Mouse (Mus musculus): ENCODE results near the gene Ppp4c. TPM values are rescaled to one million over a fixed set of nuclear protein-coding genes. Genes with fewer than 3 reads are reported as not detected.

Ppp4c gene
- polyA plus RNA-seq, 1 experiment from 2014 or later, result 374 TPM

GRCm38 (mm10) chr7:126777476-126777875 lies 14.8 kb downstream of the Ppp4c start:
- 44% methylated on average over 10 of the region's 10 CpGs for WGBS
- no peak overlapping the region for H3K27ac ChIP-seq (replicated peaks; ENCODE audit: low read depth, low read length)

GRCm38 (mm10) chr7:126776598-126777057 lies 15.7 kb downstream of the Ppp4c start, which contains the start of gene Ypel3:
Gene Ypel3 (plus strand): TSS chr7:126776955.
- Histone ChIP-seq H3K4me3 (ENCODE audit: low read depth, low read length) (peak within 1 kb of the TSS; percentile 67), H3K36me3 (replicated peaks; ENCODE audit: control insufficient read depth, insufficient read depth, low read depth, low read length) (no peaks in the 10 kb centered on the region), H3K27me3 (ENCODE audit: control insufficient read depth, insufficient read depth, low read length) (no peaks in the 10 kb centered on the region), H3K27ac (replicated peaks; ENCODE audit: low read depth, low read length) (peak within 1 kb of the TSS; percentile 78), H3K9me3 (replicated peaks; ENCODE audit: control insufficient read depth, low read length) (no peaks in the 10 kb centered on the region), H3K4me2 (ENCODE audit: low read depth, low read length) (peak within 1 kb of the TSS; percentile 90), H3K4me1 (ENCODE audit: control insufficient read depth, insufficient read depth, low read length) (peaks cover 7% of the 10 kb centered on the region), H3K9ac (replicated peaks; ENCODE audit: low read length) (peak within 1 kb of the TSS; percentile 75)
- ATAC-seq (replicated peaks; ENCODE audit: insufficient number of reproducible peaks, low FRiP score, low TSS enrichment, low read depth) (peak; percentile 76), DNase-seq (ENCODE audit: low spot score) (peak; percentile 94)
- WGBS, result under 1% methylated on average over 35 of the region's 37 CpGs

More at GRCm38 (mm10) chr7:126777476-126777875, 14.8 kb downstream of the Ppp4c start:
- Histone ChIP-seq H3K36me3 (replicated peaks; ENCODE audit: control insufficient read depth, insufficient read depth, low read depth, low read length) (no peaks in the 10 kb centered on the region), H3K4me2 (ENCODE audit: low read depth, low read length) (peak overlapping the region; percentile 90), H3K4me1 (ENCODE audit: control insufficient read depth, insufficient read depth, low read length) (peaks cover 7% of the 10 kb centered on the region), H3K9me3 (replicated peaks; ENCODE audit: control insufficient read depth, low read length) (no peaks in the 10 kb centered on the region), H3K27me3 (ENCODE audit: control insufficient read depth, insufficient read depth, low read length) (no peaks in the 10 kb centered on the region), H3K4me3 (ENCODE audit: low read depth, low read length) (peak overlapping the region; percentile 67), H3K9ac (replicated peaks; ENCODE audit: low read length) (peak overlapping the region; percentile 75)
- ATAC-seq (replicated peaks; ENCODE audit: insufficient number of reproducible peaks, low FRiP score, low TSS enrichment, low read depth), result no peak
- DNase-seq (ENCODE audit: low spot score), result no peak

- no peak for ATAC-seq (replicated peaks; ENCODE audit: insufficient number of reproducible peaks, low FRiP score, low TSS enrichment, low read depth)
- Histone ChIP-seq H3K9ac (replicated peaks; ENCODE audit: low read length) (no peak overlapping the region), H3K4me1 (ENCODE audit: control insufficient read depth, insufficient read depth, low read length) (peaks cover 4% of the 10 kb centered on the region)
Observed at GRCm38 (mm10) chr7:126775978-126776234, 16.4 kb downstream of the Ppp4c start.

GRCm38 (mm10) chr7:126775185-126775977 lies 16.9 kb downstream of the Ppp4c start:
- no peaks in the 10 kb centered on the region for H3K27me3 ChIP-seq (ENCODE audit: control insufficient read depth, insufficient read depth, low read length)
- no peaks in the 10 kb centered on the region for H3K9me3 ChIP-seq (replicated peaks; ENCODE audit: control insufficient read depth, low read length)
- no peak overlapping the region for H3K27ac ChIP-seq (replicated peaks; ENCODE audit: low read depth, low read length)
- ATAC-seq (replicated peaks; ENCODE audit: insufficient number of reproducible peaks, low FRiP score, low TSS enrichment, low read depth) (no peak), DNase-seq (ENCODE audit: low spot score) (no peak)
- 0 out of 2 replicates have a peak, but pooled peaks cover 3% of the 10 kb centered on the region for H3K36me3 ChIP-seq (replicated peaks; ENCODE audit: control insufficient read depth, insufficient read depth, low read depth, low read length)
- peaks cover 4% of the 10 kb centered on the region for H3K4me1 ChIP-seq (ENCODE audit: control insufficient read depth, insufficient read depth, low read length)
- H3K4me2 ChIP-seq (ENCODE audit: low read depth, low read length), result no peak overlapping the region
- no peak overlapping the region for H3K9ac ChIP-seq (replicated peaks; ENCODE audit: low read length)
- no peak overlapping the region for H3K4me3 ChIP-seq (ENCODE audit: low read depth, low read length)
- 82% methylated on average over 10 of the region's 10 CpGs for WGBS

More at GRCm38 (mm10) chr7:126775978-126776234, 16.4 kb downstream of the Ppp4c start:
- H3K27me3 ChIP-seq (ENCODE audit: control insufficient read depth, insufficient read depth, low read length), result no peaks in the 10 kb centered on the region
- no peak overlapping the region for H3K4me3 ChIP-seq (ENCODE audit: low read depth, low read length)
- 0 out of 2 replicates have a peak, but pooled peaks cover 3% of the 10 kb centered on the region for H3K36me3 ChIP-seq (replicated peaks; ENCODE audit: control insufficient read depth, insufficient read depth, low read depth, low read length)
- peak overlapping the region; percentile 78; the same call in 1 of the 2 replicates for H3K27ac ChIP-seq (replicated peaks; ENCODE audit: low read depth, low read length)
- H3K4me2 ChIP-seq (ENCODE audit: low read depth, low read length), result peak overlapping the region; percentile 90; the same call in 1 of the 2 replicates
- 62% methylated on average over 3 of the region's 3 CpGs for WGBS
- no peak for DNase-seq (ENCODE audit: low spot score)
- H3K9me3 ChIP-seq (replicated peaks; ENCODE audit: control insufficient read depth, low read length), result no peaks in the 10 kb centered on the region

- H3K27ac ChIP-seq (replicated peaks; ENCODE audit: low read depth, low read length), result no peak overlapping the region
- peaks cover 4% of the 10 kb centered on the region for H3K4me1 ChIP-seq (ENCODE audit: control insufficient read depth, insufficient read depth, low read length)
- no peak for DNase-seq (ENCODE audit: low spot score)
- 0 out of 2 replicates have a peak, but pooled peaks cover 3% of the 10 kb centered on the region for H3K36me3 ChIP-seq (replicated peaks; ENCODE audit: control insufficient read depth, insufficient read depth, low read depth, low read length)
- WGBS, result 76% methylated on average over 2 of the region's 2 CpGs
- no peaks in the 10 kb centered on the region for H3K27me3 ChIP-seq (ENCODE audit: control insufficient read depth, insufficient read depth, low read length)
- no peak overlapping the region for H3K4me3 ChIP-seq (ENCODE audit: low read depth, low read length)
- no peak overlapping the region for H3K4me2 ChIP-seq (ENCODE audit: low read depth, low read length)
- ATAC-seq (replicated peaks; ENCODE audit: insufficient number of reproducible peaks, low FRiP score, low TSS enrichment, low read depth), result no peak
- H3K9ac ChIP-seq (replicated peaks; ENCODE audit: low read length), result no peak overlapping the region
- H3K9me3 ChIP-seq (replicated peaks; ENCODE audit: control insufficient read depth, low read length), result no peaks in the 10 kb centered on the region
Observed at GRCm38 (mm10) chr7:126774463-126774862, 17.8 kb downstream of the Ppp4c start.

- no peak for DNase-seq (ENCODE audit: low spot score)
- Histone ChIP-seq H3K4me2 (ENCODE audit: low read depth, low read length) (no peak overlapping the region), H3K4me1 (ENCODE audit: control insufficient read depth, insufficient read depth, low read length) (peaks cover 4% of the 10 kb centered on the region), H3K9me3 (replicated peaks; ENCODE audit: control insufficient read depth, low read length) (no peaks in the 10 kb centered on the region), H3K36me3 (replicated peaks; ENCODE audit: control insufficient read depth, insufficient read depth, low read depth, low read length) (0 out of 2 replicates have a peak, but pooled peaks cover 3% of the 10 kb centered on the region), H3K4me3 (ENCODE audit: low read depth, low read length) (no peak overlapping the region), H3K27me3 (ENCODE audit: control insufficient read depth, insufficient read depth, low read length) (no peaks in the 10 kb centered on the region), H3K9ac (replicated peaks; ENCODE audit: low read length) (no peak overlapping the region), H3K27ac (replicated peaks; ENCODE audit: low read depth, low read length) (no peak overlapping the region)
- 85% methylated on average over 2 of the region's 2 CpGs for WGBS
- ATAC-seq (replicated peaks; ENCODE audit: insufficient number of reproducible peaks, low FRiP score, low TSS enrichment, low read depth), result no peak
Observed at GRCm38 (mm10) chr7:126773351-126773750, 18.9 kb downstream of the Ppp4c start.

- Histone ChIP-seq H3K4me2 (ENCODE audit: low read depth, low read length) (no peak overlapping the region), H3K27me3 (ENCODE audit: control insufficient read depth, insufficient read depth, low read length) (no peaks in the 10 kb centered on the region), H3K9me3 (replicated peaks; ENCODE audit: control insufficient read depth, low read length) (no peaks in the 10 kb centered on the region), H3K4me3 (ENCODE audit: low read depth, low read length) (no peak overlapping the region), H3K4me1 (ENCODE audit: control insufficient read depth, insufficient read depth, low read length) (no peaks in the 10 kb centered on the region), H3K36me3 (replicated peaks; ENCODE audit: control insufficient read depth, insufficient read depth, low read depth, low read length) (peaks cover 8% of the 10 kb centered on the region), H3K9ac (replicated peaks; ENCODE audit: low read length) (no peak overlapping the region), H3K27ac (replicated peaks; ENCODE audit: low read depth, low read length) (no peak overlapping the region)
- ATAC-seq (replicated peaks; ENCODE audit: insufficient number of reproducible peaks, low FRiP score, low TSS enrichment, low read depth), result no peak
- 86% methylated on average over 12 of the region's 12 CpGs for WGBS
- DNase-seq (ENCODE audit: low spot score), result no peak
Observed at GRCm38 (mm10) chr7:126770784-126771183, 21.5 kb downstream of the Ppp4c start.

- ATAC-seq (replicated peaks; ENCODE audit: insufficient number of reproducible peaks, low FRiP score, low TSS enrichment, low read depth) (no peak), DNase-seq (ENCODE audit: low spot score) (no peak)
- Histone ChIP-seq H3K9me3 (replicated peaks; ENCODE audit: control insufficient read depth, low read length) (no peaks in the 10 kb centered on the region), H3K4me2 (ENCODE audit: low read depth, low read length) (no peak overlapping the region), H3K36me3 (replicated peaks; ENCODE audit: control insufficient read depth, insufficient read depth, low read depth, low read length) (peaks cover 8% of the 10 kb centered on the region), H3K9ac (replicated peaks; ENCODE audit: low read length) (no peak overlapping the region), H3K4me1 (ENCODE audit: control insufficient read depth, insufficient read depth, low read length) (no peaks in the 10 kb centered on the region), H3K4me3 (ENCODE audit: low read depth, low read length) (no peak overlapping the region), H3K27ac (replicated peaks; ENCODE audit: low read depth, low read length) (no peak overlapping the region), H3K27me3 (ENCODE audit: control insufficient read depth, insufficient read depth, low read length) (no peaks in the 10 kb centered on the region)
- WGBS, result 90% methylated on average over 8 of the region's 8 CpGs
Observed at GRCm38 (mm10) chr7:126767001-126767400, 25.3 kb downstream of the Ppp4c start.

All from embryonic facial prominence, embryonic 11.5 days (tissue).